Mouse (Mus musculus): ENCODE results near the gene Nup98.

DNA sequence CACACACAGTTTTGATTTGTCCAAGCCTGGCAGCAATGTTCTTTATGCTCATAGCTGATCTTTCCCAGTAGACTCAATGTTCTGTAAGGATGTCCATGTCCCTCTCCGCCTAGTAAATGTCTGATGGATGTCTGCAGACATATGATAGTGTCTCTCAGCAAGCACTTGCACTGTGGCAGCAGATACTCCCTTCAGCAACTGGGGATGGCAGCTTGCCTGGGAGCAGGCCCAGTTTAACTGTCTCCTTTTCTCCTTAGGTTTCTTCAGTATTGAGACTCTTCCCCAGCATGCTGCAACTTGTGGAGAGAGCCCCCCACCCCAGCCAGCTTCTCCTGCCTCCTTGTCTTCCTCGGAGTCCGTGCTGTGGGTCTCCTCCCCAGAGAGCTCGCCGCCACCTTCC lies 128.2 kb downstream of the Nup98 start:
- no peak for TF ChIP-seq GABPA (IDR thresholded peaks at IDR 0.05; ENCODE audit: low read depth, low read length)
- no peak for TF ChIP-seq EP300 (IDR thresholded peaks at IDR 0.05; ENCODE audit: low read depth in 1 of 2, low read length in 2 of 2)
- TF ChIP-seq POLR2A (IDR thresholded peaks at IDR 0.05; ENCODE audit: control insufficient read depth in 1 of 2, insufficient read depth in 1 of 2, low read depth in 1 of 2, low read length in 2 of 2, poor library complexity in 1 of 2) = no peak
- TF ChIP-seq GATA1 (IDR thresholded peaks at IDR 0.05; ENCODE audit: low read depth, low read length) = no peak
- no peak for TF ChIP-seq CTCF (IDR thresholded peaks at IDR 0.05 in 2 of 3, conservative IDR thresholded peaks at IDR 0.05 in 1 of 3; ENCODE audit: control insufficient read depth in 1 of 3, insufficient read depth in 1 of 3, low read depth in 2 of 3, low read length in 3 of 3, poor library complexity in 1 of 3, severe bottlenecking in 1 of 3)
- no peak for TF ChIP-seq RCOR1 (IDR thresholded peaks at IDR 0.05; ENCODE audit: low read depth, low read length)
- TF ChIP-seq CHD1 (IDR thresholded peaks at IDR 0.05; ENCODE audit: low read depth, low read length) = no peak
- no peak for TF ChIP-seq ZNF384 (IDR thresholded peaks at IDR 0.05; ENCODE audit: low read depth, low read length)
- TF ChIP-seq SMC3 (IDR thresholded peaks at IDR 0.05; ENCODE audit: low read depth, low read length) = no peak
- TF ChIP-seq ETS1 (IDR thresholded peaks at IDR 0.05; ENCODE audit: low read depth, low read length) = no peak

Data from MEL (cell line).